Mouse (Mus musculus) CH12.LX (cell line): ENCODE results near the gene Fam20c. TPM values are rescaled to one million over a fixed set of nuclear protein-coding genes. Genes with fewer than 3 reads are reported as not detected.

Experiments used
- DNase-seq: peaks from one replicate; pipeline ENCODE4 v3.0.0-alpha.2; 2013; ENCODE audit errors: extremely low read depth
- H3K27ac ChIP-seq: 2 replicates; pipeline ENCODE4 v1.5.1; 2012; ENCODE audit warnings: low read depth, mild to moderate bottlenecking, control low read depth, moderate library complexity; ENCODE audit not compliant: insufficient read depth
- H3K27me3 ChIP-seq: replicated peaks from 2 replicates; pipeline ENCODE3; 2012; ENCODE audit warnings: inconsistent platforms
- H3K36me3 ChIP-seq, 2 experiments: replicated peaks in 1 of 2; 2 replicates each; pipeline versions ENCODE3 to v1.6.1; 2012; ENCODE audit warnings: inconsistent platforms in 1 of 2, low read length in 1 of 2, mild to moderate bottlenecking in 1 of 2, mixed read lengths in 1 of 2, moderate library complexity in 1 of 2; ENCODE audit not compliant: control insufficient read depth in 1 of 2, insufficient read depth in 1 of 2
- H3K4me1 ChIP-seq, 2 experiments: 2 replicates each; pipeline ENCODE4 v1.6.1; 2012; ENCODE audit warnings: inconsistent platforms in 1 of 2, moderate library complexity in 1 of 2; ENCODE audit not compliant: insufficient read depth in 2 of 2, control insufficient read depth in 1 of 2
- H3K4me2 ChIP-seq: 2 replicates; pipeline ENCODE4 v1.6.1; 2012; ENCODE audit warnings: low read depth, mild to moderate bottlenecking, control low read depth; ENCODE audit not compliant: poor library complexity, insufficient read depth, severe bottlenecking
- H3K4me3 ChIP-seq, 3 experiments: fragments of 150-350 bp in 1 of 3; sonication (generic) in 1 of 3; replicated peaks in 1 of 3; 2 replicates each; pipeline versions ENCODE3 to v1.5.1; 2011 to 2012; ENCODE audit warnings: low read depth in 2 of 3, low read length in 2 of 3, mild to moderate bottlenecking in 2 of 3, moderate library complexity in 2 of 3, control low read depth in 1 of 3, improper control_type of control experiment in 1 of 3, inconsistent platforms in 1 of 3, mixed read lengths in 1 of 3; ENCODE audit not compliant: poor library complexity in 1 of 3
- H3K79me2 ChIP-seq: replicated peaks from 2 replicates; pipeline ENCODE4 v1.6.1; 2012; ENCODE audit warnings: mild to moderate bottlenecking, moderate library complexity; ENCODE audit not compliant: control insufficient read depth, poor library complexity, insufficient read depth, severe bottlenecking; ENCODE audit errors: extremely low read depth
- H3K9ac ChIP-seq: 2 replicates; pipeline ENCODE4 v1.6.1; 2012; ENCODE audit warnings: low read depth, mild to moderate bottlenecking, control low read depth, moderate library complexity; ENCODE audit not compliant: insufficient read depth
- H3K9me3 ChIP-seq: replicated peaks from 2 replicates; pipeline ENCODE3; 2012; ENCODE audit warnings: low read length, inconsistent platforms, mixed read lengths
- BHLHE40 ChIP-seq: IDR thresholded peaks from 2 replicates; pipeline ENCODE4 v1.6.1; 2011; ENCODE audit warnings: mild to moderate bottlenecking, low read depth, low read length, improper control_type of control experiment
- CTCF ChIP-seq, 2 experiments: IDR thresholded peaks in 1 of 2; conservative IDR thresholded peaks in 1 of 2; 2 replicates each; pipeline ENCODE4 v1.5.1; 2011 to 2012; ENCODE audit warnings: low read depth in 2 of 2, low read length in 2 of 2, improper control_type of control experiment in 1 of 2, inconsistent platforms in 1 of 2, mild to moderate bottlenecking in 1 of 2, moderate library complexity in 1 of 2
- E2F4 ChIP-seq: IDR thresholded peaks from 2 replicates; pipeline ENCODE4 v1.6.1; 2011; ENCODE audit warnings: low read depth, low read length, improper control_type of control experiment; ENCODE audit not compliant: insufficient replicate concordance
- ELF1 ChIP-seq: IDR thresholded peaks from 2 replicates; pipeline ENCODE4 v1.6.1; 2014; ENCODE audit warnings: low read depth, mild to moderate bottlenecking, inconsistent platforms, low read length, improper control_type of control experiment
- EP300 ChIP-seq: IDR thresholded peaks from 2 replicates; pipeline ENCODE4 v1.6.1; 2011; ENCODE audit warnings: low read length, improper control_type of control experiment
- ETS1 ChIP-seq: conservative IDR thresholded peaks from 2 replicates; pipeline ENCODE4 v1.6.1; 2012; ENCODE audit warnings: low read depth, mild to moderate bottlenecking, inconsistent platforms, low read length, improper control_type of control experiment, moderate library complexity
- GABPA ChIP-seq: IDR thresholded peaks from 2 replicates; pipeline ENCODE4 v1.6.1; 2012; ENCODE audit warnings: low read depth, low read length, improper control_type of control experiment, inconsistent platforms; ENCODE audit not compliant: insufficient replicate concordance
- HCFC1 ChIP-seq: IDR thresholded peaks from 2 replicates; pipeline ENCODE4 v1.6.1; 2012; ENCODE audit warnings: low read depth, mild to moderate bottlenecking, inconsistent platforms, low read length, improper control_type of control experiment
- JUN ChIP-seq: IDR thresholded peaks from 2 replicates; pipeline ENCODE4 v1.6.1; 2011; ENCODE audit warnings: low read depth, mild to moderate bottlenecking, low read length, improper control_type of control experiment, moderate library complexity; ENCODE audit not compliant: insufficient read depth
- MAFK ChIP-seq: IDR thresholded peaks from 2 replicates; pipeline ENCODE4 v1.6.1; 2011; ENCODE audit warnings: low read length, improper control_type of control experiment; ENCODE audit not compliant: insufficient replicate concordance
- MEF2A ChIP-seq: IDR thresholded peaks from 2 replicates; pipeline ENCODE4 v1.6.1; 2014; ENCODE audit warnings: low read depth, mild to moderate bottlenecking, inconsistent platforms, low read length, improper control_type of control experiment, borderline replicate concordance
- MYC ChIP-seq: IDR thresholded peaks from 2 replicates; pipeline ENCODE4 v1.6.1; 2011; ENCODE audit warnings: low read depth, mild to moderate bottlenecking, improper control_type of control experiment, low read length
- NELFE ChIP-seq: IDR thresholded peaks from 2 replicates; pipeline ENCODE4 v1.6.1; 2011; ENCODE audit warnings: low read depth, low read length, improper control_type of control experiment
- POLR2A ChIP-seq: IDR thresholded peaks from 2 replicates; pipeline ENCODE4 v1.6.1; 2011; ENCODE audit warnings: low read depth, mild to moderate bottlenecking, improper control_type of control experiment, low read length
- POLR2AphosphoS2 ChIP-seq: IDR thresholded peaks from 2 replicates; pipeline ENCODE4 v1.6.1; 2011; ENCODE audit warnings: low read depth, low read length, improper control_type of control experiment
- RCOR1 ChIP-seq: conservative IDR thresholded peaks from 2 replicates; pipeline ENCODE4 v1.6.1; 2012; ENCODE audit warnings: low read depth, mild to moderate bottlenecking, inconsistent platforms, low read length, improper control_type of control experiment
- TBP ChIP-seq: conservative IDR thresholded peaks from 2 replicates; pipeline ENCODE4 v1.6.1; 2011; ENCODE audit warnings: low read depth, low read length, improper control_type of control experiment
- TCF12 ChIP-seq: IDR thresholded peaks from 2 replicates; pipeline ENCODE4 v1.6.1; 2014; ENCODE audit warnings: low read depth, mild to moderate bottlenecking, inconsistent platforms, low read length, improper control_type of control experiment
- USF2 ChIP-seq: conservative IDR thresholded peaks from 2 replicates; pipeline ENCODE4 v1.6.1; 2011; ENCODE audit warnings: low read depth, low read length, improper control_type of control experiment
- ZC3H11A ChIP-seq: IDR thresholded peaks from 2 replicates; pipeline ENCODE4 v1.6.1; 2012; ENCODE audit warnings: low read depth, mild to moderate bottlenecking, inconsistent platforms, low read length, improper control_type of control experiment
- ZNF384 ChIP-seq: IDR thresholded peaks from 2 replicates; pipeline ENCODE4 v1.6.1; 2012; ENCODE audit warnings: low read depth, low read length, improper control_type of control experiment, inconsistent platforms
- dilution Hi-C: fragments of 300-500 bp; cut with MboI; formaldehyde crosslinking; loops from 2 replicates; pipeline ENCODE4 v1.14.3; 2020; ENCODE audit warnings: low sequenced_read_pairs; ENCODE audit not compliant: extremely low pct_unique_long_range_greater_than_20kb, extremely low pct_ligation_motif_present
- in situ Hi-C: fragments of 300-500 bp; cut with MboI; formaldehyde crosslinking; loops from 3 replicates; pipeline ENCODE4 v1.14.3; 2019; ENCODE audit warnings: low sequenced_read_pairs, low pct_ligation_motif_present, low pct_unique_long_range_greater_than_20kb, mixed read lengths
- polyA plus RNA-seq: library from polyadenylated mRNA; unstranded; fragments of >175 nt; gene quantifications from 2 replicates; pipeline ENCODE4 v1.2.1, GENCODE M21; 2012; ENCODE audit warnings: low read depth; ENCODE audit not compliant: insufficient read length
- total RNA-seq, 2 experiments: library from RNA; depleted of rRNA; stranded (reverse); fragments of 300-350 nt in 1 of 2; fragments of >200 nt in 1 of 2; gene quantifications; 2 replicates each; pipeline ENCODE4 v1.2.3; 2012 to 2014

Fam20c gene
- total and polyA plus RNA-seq, 3 experiments, result 0.13 to 0.84 (median 0.15) TPM

DNA sequence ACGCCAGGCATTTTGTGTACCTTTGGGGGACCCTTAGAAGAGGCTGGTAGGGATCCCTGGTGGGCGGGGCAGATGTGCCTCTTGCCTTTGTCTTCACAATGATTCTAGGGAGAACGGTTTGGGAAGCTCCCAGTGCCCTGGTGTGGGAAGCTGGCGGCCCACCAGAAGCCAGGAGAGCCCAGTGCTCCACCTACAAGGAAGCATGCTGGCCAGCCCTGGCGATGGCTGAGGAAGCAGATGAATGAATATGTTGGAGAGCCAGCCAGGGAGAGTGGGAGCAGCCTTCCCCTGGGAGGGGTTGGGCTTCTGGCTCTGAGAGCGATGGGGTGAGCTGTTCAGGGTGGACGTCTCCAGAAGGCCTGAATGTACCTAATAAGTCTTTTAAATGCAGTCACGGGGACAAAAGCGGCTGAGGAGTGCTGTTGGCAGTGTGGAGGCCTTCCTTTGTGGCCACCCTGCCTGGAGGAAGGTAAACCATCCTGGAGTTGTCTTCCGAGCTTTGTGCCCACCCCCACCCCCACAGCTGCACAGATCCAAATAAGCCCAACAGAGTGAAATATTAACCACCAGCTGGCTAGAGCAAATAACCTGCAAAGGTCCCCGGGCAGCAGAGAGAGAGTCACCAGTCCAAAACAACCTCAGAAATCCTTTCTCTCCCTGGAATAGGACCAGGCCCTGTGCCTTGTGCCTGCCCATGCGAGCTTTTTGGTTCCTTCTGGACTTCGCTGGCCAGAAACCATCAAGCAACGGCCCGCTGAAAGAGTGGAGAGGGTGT is 2.2 kb downstream of the Fam20c start:
- DNase-seq, result no peak
- Histone ChIP-seq H3K36me3 (no peaks in the 10 kb centered on the region), H3K27me3 (peaks cover 14% of the 10 kb centered on the region), H3K4me2 (no peak overlapping the region), H3K79me2 (no peaks in the 10 kb centered on the region), H3K9me3 (peaks cover 13% of the 10 kb centered on the region), H3K4me3 (no peak overlapping the region), H3K9ac (no peak overlapping the region), H3K27ac (no peak overlapping the region), H3K4me1 (no peaks in the 10 kb centered on the region)
- dilution Hi-C loops (no loop called here), in situ Hi-C loops (no loop called here)
- TF ChIP-seq MEF2A (no peak), CTCF (conservative IDR thresholded peaks at IDR 0.05 in 1 of 2, IDR thresholded peaks at IDR 0.05 in 1 of 2; ENCODE audit: low read depth in 2 of 2, low read length in 2 of 2) (no peak), GABPA (no peak), E2F4 (no peak), ETS1 (no peak), ZC3H11A (no peak), ZNF384 (no peak), MYC (no peak), TCF12 (no peak), ELF1 (no peak), MAFK (no peak), JUN (no peak), BHLHE40 (no peak), RCOR1 (no peak), HCFC1 (no peak), EP300 (no peak)

DNA sequence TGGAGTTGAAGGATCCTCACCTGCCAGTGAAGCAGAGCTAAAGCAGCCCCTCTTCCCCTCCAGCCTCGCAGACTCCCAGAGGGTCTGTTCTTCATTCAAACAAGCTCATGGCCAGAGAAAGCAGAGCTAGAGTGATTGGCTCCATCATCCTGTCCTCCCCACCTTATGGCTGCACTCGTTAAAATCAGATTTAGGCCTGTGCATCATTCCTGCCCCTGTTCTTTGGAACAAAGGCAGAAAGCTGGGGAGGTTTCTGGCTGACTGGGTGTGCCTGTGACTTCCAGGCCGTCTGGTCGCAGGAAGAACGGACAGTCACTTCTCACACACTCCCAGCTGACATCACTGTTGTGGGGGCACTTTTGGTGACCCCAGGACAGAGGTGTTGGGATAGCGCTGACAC is 2.8 kb downstream of the Fam20c start:
- Histone ChIP-seq H3K27me3 (peaks cover 14% of the 10 kb centered on the region), H3K79me2 (no peaks in the 10 kb centered on the region), H3K4me2 (no peak overlapping the region), H3K4me1 (no peaks in the 10 kb centered on the region), H3K9ac (no peak overlapping the region), H3K36me3 (no peaks in the 10 kb centered on the region), H3K9me3 (peaks cover 13% of the 10 kb centered on the region), H3K27ac (no peak overlapping the region), H3K4me3 (no peak overlapping the region)
- no peak for DNase-seq
- dilution Hi-C loops (no loop called here), in situ Hi-C loops (no loop called here)
- no peak for TF ChIP-seq JUN
- no peak for TF ChIP-seq USF2
- TF ChIP-seq POLR2AphosphoS2, result no peak
- no peak for TF ChIP-seq NELFE
- TF ChIP-seq TBP, result no peak
- TF ChIP-seq POLR2A, result no peak
